Mouse (Mus musculus) macrophage (primary cell): ENCODE measurements around the gene Gucy2g. TPM values are rescaled to one million over a fixed set of nuclear protein-coding genes. Genes with fewer than 3 reads are reported as not detected.
A peak's percentile ranks its signal among the peaks of the same experiment; 100 is the strongest.

Source experiments
- H3K27ac ChIP-seq: fragments of 350-480 bp; formaldehyde crosslinking; 2 replicates; pipeline ENCODE4 v1.9.0; 2021
- H3K36me3 ChIP-seq: fragments of 350-480 bp; formaldehyde crosslinking; 2 replicates; pipeline ENCODE4 v1.9.0; 2021; ENCODE audit errors: inconsistent target
- H3K4me3 ChIP-seq: fragments of 350-480 bp; formaldehyde crosslinking; 2 replicates; pipeline ENCODE4 v1.9.0; 2021; ENCODE audit errors: inconsistent target
- H3K79me2 ChIP-seq: fragments of 350-480 bp; formaldehyde crosslinking; 2 replicates; pipeline ENCODE4 v1.9.0; 2021; ENCODE audit errors: inconsistent target
- WGBS: methylation state at CpG from one replicate; pipeline ENCODE4 v1.1.7; 2026; ENCODE audit warnings: inconsistent platforms; ENCODE audit not compliant: missing documents; 5-methylcytosine and 5-hydroxymethylcytosine counted together
- polyA plus RNA-seq: library from polyadenylated mRNA; stranded (reverse); fragments of 250-400 nt; gene quantifications from 3 replicates; pipeline ENCODE4 v1.2.4, GENCODE M21; 2018; ENCODE audit warnings: inconsistent platforms

Gucy2g gene
- polyA plus RNA-seq, 1 experiment from 2014 or later = not detected

DNA sequence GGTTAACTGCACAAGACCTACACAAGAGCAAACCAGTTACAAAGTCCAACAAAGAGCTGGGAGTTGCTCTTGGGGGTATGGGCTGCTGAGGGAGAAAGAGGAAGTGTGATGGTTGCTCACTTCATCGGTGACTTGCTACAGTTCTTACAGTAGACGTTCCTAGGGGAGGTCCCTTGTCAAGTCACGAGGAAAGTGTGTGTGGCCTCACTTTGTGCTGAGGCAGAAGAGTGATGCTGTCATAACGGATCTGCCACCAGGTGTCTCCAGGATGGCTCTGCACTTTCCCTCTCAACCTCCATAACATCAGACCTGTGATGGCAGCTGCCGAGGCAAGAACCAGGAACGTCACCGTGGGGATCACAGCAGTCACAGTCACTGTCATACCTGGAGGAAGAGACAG, 13.9 kb downstream of the Gucy2g start:
- WGBS = 58% methylated on average over 7 of the region's 7 CpGs
- no peaks in the 10 kb centered on the region for H3K79me2 ChIP-seq
- H3K27ac ChIP-seq = no peak overlapping the region
- H3K4me3 ChIP-seq = no peak overlapping the region
- no peaks in the 10 kb centered on the region for H3K36me3 ChIP-seq

DNA sequence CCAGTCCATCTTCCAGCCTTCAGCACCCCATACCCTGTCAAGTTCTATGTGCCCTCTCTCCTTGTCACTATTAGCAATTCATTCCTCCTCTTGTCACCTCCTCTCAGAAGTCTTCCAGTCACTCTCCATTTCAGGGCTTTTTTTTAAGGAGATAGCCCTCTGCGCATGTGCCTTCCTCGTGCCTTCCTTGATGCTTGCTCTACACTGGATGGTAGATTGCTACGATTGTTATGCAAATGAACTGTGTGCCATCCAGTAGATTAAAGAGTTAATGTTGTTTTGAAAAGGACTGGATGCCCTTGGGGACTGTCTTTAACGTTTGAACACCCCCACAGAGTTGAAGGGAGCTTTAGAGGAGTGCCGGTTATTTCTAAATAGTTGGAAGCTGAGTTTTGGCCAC, 14.4 kb downstream of the Gucy2g start:
- Histone ChIP-seq H3K79me2 (no peaks in the 10 kb centered on the region), H3K27ac (no peak overlapping the region), H3K36me3 (no peaks in the 10 kb centered on the region), H3K4me3 (no peak overlapping the region)
- WGBS = 78% methylated on average over 5 of the region's 5 CpGs

DNA sequence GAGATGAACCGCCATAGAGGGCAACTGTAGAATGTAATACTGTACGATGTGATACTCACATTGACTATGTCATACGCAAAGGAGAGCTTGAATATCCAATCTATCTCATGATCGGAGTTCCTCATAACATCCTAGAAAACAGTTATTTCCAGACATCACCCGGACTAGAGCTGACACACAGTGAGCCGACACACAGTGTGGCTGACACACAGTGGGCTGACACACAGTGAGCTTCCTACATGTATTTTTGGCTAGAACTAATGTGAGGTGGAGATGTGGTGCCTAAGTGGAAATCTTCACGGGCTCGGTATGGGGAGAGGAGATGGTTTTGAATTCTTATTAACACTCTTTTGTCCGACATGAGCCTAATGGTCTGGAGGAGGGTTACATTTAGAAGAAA, 18.8 kb downstream of the Gucy2g start:
- 91% methylated on average over 8 of the region's 9 CpGs for WGBS
- H3K36me3 ChIP-seq = no peaks in the 10 kb centered on the region
- H3K79me2 ChIP-seq = no peaks in the 10 kb centered on the region
- no peak overlapping the region for H3K4me3 ChIP-seq
- no peak overlapping the region for H3K27ac ChIP-seq

DNA sequence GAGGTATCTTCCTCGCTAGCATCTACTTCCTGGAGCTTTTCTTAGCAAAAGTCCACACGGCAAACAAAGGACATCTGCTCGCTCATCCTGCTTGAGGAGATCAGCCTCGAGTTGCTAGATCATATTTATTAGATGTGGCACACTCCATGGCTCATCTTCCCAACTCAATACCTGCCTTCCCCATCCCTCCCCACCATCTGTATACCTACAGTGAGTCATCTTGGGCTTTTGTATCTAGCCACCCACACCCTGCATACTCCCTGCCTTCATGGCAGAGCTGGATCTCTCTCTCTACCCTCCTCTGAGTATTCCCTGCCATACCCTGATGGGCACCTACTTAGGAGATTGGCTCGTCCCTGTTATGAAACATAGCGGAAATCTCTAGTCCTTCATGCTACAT, 19.8 kb downstream of the Gucy2g start:
- no peak overlapping the region for H3K4me3 ChIP-seq
- H3K27ac ChIP-seq = no peak overlapping the region
- H3K36me3 ChIP-seq = no peaks in the 10 kb centered on the region
- 83% methylated on average over 6 of the region's 6 CpGs for WGBS
- H3K79me2 ChIP-seq = no peaks in the 10 kb centered on the region

DNA sequence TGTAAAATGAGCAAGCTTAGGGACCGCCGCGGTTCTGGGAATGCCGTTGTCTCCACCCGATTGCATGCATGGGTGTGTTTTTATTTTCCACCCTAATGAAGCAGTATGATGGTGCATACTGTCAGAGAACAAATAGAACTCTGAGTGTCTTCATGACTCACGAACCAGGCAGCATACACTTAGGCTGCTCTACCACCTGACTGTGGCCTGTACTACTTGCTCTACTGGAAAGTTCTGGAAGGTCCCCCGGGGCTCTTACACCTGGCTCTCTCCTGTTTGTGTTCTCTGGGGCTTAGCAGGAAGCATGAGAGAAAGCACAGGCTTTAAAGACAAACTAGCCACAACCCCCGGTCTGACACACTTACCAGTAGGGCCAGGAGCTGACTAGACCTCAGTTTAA, 21.7 kb downstream of the Gucy2g start:
- no peak overlapping the region for H3K4me3 ChIP-seq
- no peaks in the 10 kb centered on the region for H3K79me2 ChIP-seq
- no peaks in the 10 kb centered on the region for H3K36me3 ChIP-seq
- 86% methylated on average over 8 of the region's 8 CpGs for WGBS
- H3K27ac ChIP-seq = no peak overlapping the region

DNA sequence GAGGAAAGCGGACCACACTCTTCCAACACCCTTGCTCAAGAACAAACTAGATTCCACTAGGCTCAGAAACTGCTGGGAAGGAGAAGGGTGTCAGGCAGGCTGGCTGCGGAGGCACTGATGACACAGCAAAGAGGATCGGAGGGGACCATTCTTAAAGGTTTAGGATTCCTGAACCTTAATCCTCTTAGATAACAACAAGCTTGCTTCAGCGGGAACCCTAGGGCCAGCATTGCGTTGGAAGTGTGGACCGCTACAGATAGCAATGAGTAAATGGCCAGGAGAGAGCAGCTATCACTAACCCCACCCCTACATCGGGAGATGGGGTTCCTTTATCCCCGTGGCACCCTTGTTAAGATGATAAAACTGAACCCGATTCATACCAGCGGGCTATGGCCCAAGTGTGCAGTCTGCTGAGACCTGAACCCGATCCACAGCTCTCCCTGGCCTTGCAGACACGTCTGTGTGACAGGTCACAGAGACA, 22.3 kb downstream of the Gucy2g start:
- Histone ChIP-seq H3K36me3 (no peaks in the 10 kb centered on the region), H3K79me2 (no peaks in the 10 kb centered on the region), H3K4me3 (peak overlapping the region; percentile 28; the same call in 1 of the 2 replicates), H3K27ac (no peak overlapping the region)
- WGBS = 41% methylated on average over 12 of the region's 12 CpGs

DNA sequence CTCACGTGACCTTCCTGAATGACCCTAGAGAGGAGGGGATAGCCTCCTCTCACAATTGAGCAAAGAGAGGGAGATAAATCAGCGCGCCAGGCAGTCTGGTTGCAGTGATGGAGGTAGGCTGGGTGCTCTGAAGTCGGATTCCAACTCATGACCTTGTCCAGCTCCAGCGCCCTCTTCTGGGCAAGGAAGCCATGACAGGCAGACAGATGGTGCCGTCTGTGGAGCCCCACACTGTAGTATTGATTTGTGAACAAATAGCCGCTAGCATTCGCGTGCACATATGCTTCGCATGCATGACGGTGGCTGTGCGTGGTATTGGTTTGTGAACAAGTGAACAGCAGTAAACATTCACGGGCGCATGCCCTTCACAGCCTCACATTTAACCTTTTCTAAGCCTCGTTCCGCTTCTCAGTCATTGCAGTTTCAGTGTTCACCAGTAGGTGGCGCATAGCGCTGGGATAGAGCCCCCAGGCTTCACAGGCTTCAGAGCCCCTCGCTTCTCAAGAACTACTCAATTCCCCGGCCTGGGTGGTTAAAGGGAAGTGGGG, 22.8 kb downstream of the Gucy2g start:
- H3K79me2 ChIP-seq = no peaks in the 10 kb centered on the region
- H3K27ac ChIP-seq = no peak overlapping the region
- 6% methylated on average over 18 of the region's 20 CpGs for WGBS
- H3K36me3 ChIP-seq = no peaks in the 10 kb centered on the region
- peak overlapping the region; percentile 28 for H3K4me3 ChIP-seq

DNA sequence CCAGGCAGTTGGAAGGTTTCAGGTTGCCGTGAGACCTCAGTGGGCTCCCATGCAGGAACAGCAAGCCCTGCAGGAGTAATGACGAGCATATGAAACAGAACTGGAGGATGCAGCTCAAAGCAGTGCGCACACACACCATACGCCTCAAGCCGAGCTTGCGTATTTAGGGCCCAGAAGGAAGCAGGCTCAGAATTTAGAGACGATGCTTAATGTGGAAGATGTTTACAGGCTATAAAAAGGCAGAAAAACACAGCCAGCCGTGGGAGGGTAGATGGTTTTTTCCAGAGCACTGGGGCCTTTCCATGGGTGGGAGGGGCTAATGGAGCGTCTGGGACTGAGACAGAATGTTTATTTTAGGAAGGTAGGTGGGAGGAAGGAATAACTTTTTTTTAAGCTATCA, 23.7 kb downstream of the Gucy2g start:
- H3K4me3 ChIP-seq = no peak overlapping the region
- H3K27ac ChIP-seq = no peak overlapping the region
- no peaks in the 10 kb centered on the region for H3K36me3 ChIP-seq
- H3K79me2 ChIP-seq = no peaks in the 10 kb centered on the region
- WGBS = 84% methylated on average over 9 of the region's 9 CpGs

DNA sequence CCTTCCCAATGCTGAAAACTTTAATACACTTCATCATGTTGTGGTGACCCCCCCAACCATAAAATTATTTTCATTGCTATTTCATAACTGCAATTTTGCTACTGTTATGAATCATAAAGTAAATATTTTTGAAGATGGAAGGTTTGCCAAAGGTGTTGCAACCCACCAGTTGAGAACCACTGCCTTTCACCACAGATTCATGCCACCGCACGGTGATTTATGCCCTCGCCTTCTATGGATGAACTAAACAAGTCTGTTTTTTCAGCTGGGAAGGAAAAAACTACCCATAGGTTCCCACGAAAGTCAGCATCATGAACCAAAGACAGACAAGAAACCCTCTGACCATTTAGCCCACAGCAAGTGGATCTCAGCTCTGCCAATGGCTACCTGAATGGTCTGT, 24.2 kb downstream of the Gucy2g start:
- Histone ChIP-seq H3K4me3 (no peak overlapping the region), H3K36me3 (no peaks in the 10 kb centered on the region), H3K79me2 (no peaks in the 10 kb centered on the region), H3K27ac (no peak overlapping the region)
- WGBS = 95% methylated on average over 4 of the region's 4 CpGs

DNA sequence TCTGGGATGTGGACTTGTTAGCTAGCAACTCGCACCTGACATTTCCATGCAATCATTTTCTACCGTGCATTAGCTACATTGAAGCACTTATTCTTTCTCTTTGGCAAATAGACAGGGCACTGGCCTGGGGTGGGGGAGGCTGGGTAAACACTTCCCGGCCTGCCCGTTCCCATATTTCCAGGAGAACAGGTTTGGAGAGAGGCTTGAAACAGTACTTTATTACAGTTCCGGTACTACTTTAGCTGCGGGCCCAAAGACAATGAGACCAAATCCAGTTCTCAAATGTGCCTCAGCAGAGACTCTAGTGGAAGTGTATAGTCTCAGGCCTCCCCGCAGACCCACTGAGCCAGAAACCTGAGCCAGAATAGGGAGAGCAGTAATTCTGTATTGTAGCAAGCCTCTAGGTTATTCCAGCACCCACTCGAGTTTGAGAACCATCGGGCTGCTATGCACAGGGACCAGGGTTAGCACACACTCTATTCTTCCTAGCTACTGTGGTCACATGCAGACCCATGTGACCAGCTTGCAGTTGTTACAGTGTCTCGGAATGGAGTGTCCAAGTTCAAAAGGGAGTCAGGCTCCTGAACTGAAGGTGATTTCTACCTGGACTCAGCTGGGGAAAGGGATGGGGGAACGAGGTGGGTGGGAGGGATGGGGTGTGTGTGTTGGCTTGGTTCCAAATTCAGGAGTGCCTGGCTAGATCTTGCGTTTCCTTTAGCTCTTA, 27.3 kb downstream of the Gucy2g start:
- H3K36me3 ChIP-seq = no peaks in the 10 kb centered on the region
- no peak overlapping the region for H3K27ac ChIP-seq
- no peak overlapping the region for H3K4me3 ChIP-seq
- 90% methylated on average over 12 of the region's 12 CpGs for WGBS
- H3K79me2 ChIP-seq = no peaks in the 10 kb centered on the region

DNA sequence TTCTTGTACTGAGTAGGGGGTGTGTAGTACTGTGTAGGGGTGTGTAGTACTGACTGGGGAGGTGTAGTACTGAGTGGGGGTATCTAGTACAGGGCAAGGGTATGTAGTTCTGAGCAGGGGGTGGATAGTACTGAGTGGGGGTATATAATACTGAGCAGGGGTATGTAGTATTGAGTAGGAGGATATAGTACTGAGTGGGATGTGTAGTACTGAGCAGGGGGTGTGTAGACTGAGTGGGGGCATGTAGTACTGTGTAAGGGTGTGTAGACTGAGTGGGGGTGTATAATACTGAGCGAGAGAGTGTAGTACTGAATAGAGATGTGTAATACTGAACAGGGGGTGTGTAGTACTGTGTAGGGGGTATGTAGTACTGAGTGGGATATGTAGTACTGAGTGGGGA, 29.3 kb downstream of the Gucy2g start:
- Histone ChIP-seq H3K27ac (no peak overlapping the region), H3K79me2 (no peaks in the 10 kb centered on the region), H3K36me3 (no peaks in the 10 kb centered on the region), H3K4me3 (no peak overlapping the region)
- WGBS = 92% methylated on average over 1 of the region's 1 CpGs

DNA sequence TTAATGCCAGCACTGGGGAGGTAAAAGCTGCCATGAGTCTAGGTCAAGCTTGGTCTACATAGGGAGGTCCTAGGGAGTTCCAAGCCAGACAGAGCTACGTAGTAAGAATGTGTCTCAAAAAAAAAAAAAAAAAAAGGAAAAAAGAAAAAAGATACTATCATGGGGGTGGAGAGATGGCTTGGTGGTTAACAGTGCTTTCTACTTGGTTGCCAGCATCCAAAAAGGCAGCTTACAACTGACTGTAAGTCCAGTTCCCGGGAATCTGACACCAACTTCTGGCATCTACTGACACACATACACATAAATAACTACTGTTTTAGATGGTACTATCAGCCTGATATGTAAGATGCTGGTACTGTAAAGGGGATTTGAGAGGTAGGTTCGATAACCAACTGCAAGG, 32.0 kb downstream of the Gucy2g start:
- 82% methylated on average over 3 of the region's 3 CpGs for WGBS
- H3K36me3 ChIP-seq = no peaks in the 10 kb centered on the region
- H3K27ac ChIP-seq = no peak overlapping the region
- no peak overlapping the region for H3K4me3 ChIP-seq
- no peaks in the 10 kb centered on the region for H3K79me2 ChIP-seq

DNA sequence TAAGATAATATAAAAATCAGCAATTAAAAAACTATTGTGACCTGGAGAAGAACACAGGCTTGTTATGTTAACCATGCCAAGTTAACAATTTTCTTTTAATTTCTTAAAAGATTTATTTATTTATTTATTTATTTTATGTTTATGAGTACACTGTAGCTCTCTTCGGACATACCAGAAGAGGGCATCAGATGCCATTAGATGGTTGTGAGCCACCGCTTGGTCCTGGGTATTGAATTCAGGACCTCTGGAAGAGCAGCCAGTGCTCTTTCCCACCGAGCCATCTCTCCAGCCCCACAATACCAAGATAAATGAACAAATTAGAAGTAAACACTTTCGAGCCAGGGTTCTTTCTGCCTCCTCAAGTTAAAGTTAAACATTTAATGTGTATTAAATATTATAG, 32.4 kb downstream of the Gucy2g start:
- Histone ChIP-seq H3K27ac (no peak overlapping the region), H3K4me3 (no peak overlapping the region), H3K36me3 (no peaks in the 10 kb centered on the region), H3K79me2 (no peaks in the 10 kb centered on the region)
- WGBS = 73% methylated on average over 4 of the region's 4 CpGs

DNA sequence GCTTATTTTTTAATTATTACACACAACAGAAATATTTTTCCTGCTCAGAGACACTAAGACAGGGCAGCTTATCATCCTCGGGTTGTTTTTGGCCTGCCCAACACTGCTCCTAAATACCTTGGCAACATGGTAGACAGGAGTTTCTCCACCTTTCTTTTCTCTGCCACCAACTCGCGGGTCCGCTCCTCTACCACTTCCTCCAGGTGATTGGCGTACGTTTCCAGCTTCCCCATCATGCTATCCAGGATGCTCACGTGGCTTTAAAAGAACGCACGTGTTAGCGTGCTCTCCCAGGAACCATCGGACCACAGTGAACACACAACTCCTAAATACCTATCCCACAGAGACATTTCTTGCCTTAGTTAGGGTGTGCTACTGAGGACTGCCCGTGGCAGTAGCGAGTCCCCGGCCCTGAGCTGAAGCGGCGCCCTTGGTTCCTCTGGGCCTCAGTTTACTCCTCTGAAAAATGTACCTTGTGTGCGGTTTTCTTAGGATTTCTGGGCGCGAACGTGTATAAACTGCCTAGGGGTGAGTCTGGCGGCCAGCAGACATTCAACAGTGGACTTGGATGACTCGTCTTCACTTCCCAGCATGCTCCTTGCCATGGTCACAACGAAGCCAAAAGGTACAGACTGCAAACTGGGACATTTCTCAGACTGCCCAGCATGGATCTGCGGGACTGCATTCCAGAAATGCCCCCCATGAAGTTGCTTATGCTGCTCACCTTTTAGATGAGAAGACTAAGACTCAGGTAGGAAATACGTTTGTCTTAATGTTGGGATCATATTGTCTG, 33.1 kb downstream of the Gucy2g start:
- 49% methylated on average over 25 of the region's 25 CpGs for WGBS
- no peak overlapping the region for H3K4me3 ChIP-seq
- no peak overlapping the region for H3K27ac ChIP-seq

DNA sequence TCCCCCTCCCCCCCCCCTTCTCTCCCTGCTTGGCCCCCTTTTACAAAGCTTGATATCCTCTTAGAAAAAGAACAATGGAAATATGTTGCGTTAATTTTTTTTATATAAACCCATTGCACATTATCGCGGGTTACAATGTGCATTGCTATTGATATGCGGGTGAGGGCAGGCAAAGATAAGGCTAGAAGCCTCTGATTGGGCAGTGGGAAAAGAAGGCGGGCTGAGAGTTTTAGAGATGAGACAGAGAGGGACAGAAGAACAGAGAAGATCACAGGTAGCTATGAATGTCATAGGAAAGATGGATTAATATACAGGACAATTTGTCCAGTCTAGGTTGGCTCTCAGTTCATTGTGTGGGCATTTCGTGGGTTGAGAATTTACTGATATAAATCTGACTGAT, 33.8 kb downstream of the Gucy2g start:
- no peak overlapping the region for H3K27ac ChIP-seq
- no peaks in the 10 kb centered on the region for H3K36me3 ChIP-seq
- H3K4me3 ChIP-seq = no peak overlapping the region
- 57% methylated on average over 5 of the region's 6 CpGs for WGBS
- H3K79me2 ChIP-seq = no peaks in the 10 kb centered on the region

More for the DNA sequence above, 33.1 kb downstream of the Gucy2g start:
- H3K79me2 ChIP-seq = no peaks in the 10 kb centered on the region
- H3K36me3 ChIP-seq = no peaks in the 10 kb centered on the region
